Mouse (Mus musculus): ENCODE data around the gene Kcnab2. TPM values are rescaled to one million over a fixed set of nuclear protein-coding genes. Genes with fewer than 3 reads are reported as not detected.

The Kcnab2 gene
- polyA plus RNA-seq (2012; rRNA removed): 4.6 and 6.1 TPM in 2 replicates

DNA sequence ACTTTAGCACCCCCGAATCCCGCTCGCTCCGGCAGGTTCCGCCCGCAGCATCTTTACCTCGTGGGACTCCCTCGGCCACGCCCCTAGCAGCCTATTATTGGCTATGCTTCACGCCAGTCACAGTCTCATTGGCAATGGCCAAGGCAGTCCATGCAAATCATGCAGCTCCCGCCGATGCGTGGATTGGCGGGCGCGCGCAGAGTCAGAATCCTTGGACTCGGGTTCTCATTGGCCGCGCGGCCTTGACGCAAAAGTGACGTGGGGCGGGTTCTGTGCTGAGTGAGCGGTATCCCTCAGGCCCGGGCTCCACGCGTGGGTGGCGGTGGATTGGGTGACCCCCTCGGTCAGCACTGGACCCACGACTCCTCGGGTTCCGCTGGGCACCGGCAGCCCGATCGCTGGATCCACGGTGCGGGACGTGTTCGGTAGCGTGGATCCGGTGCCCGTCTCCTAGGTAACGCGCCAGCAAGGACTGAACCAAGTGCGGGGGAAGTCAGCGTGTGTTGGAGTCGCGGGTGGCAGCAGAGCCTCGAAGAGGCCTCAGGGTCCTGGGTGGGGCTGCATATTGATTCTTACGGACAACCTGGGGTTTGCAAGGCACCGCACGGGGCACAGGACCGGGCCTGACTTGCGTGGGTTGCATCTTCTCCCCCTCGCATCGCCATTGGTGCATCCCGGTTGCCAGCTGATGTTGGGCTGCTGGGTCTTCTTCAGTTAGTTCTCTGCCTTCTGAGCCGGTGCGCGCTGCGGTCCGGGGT, at the start of gene Kcnab2:
TSS of gene Kcnab2 (minus strand) at position 406 of the 758 bp plus-strand sequence.
- H3K27ac ChIP-seq (ENCODE audit: insufficient read depth, low read depth, low read length): peak within 1 kb of the TSS; percentile 63; the same call in 1 of the 2 replicates
- DNase-seq: peak; percentile 100
- under 1% methylated on average over 63 of the region's 63 CpGs for WGBS
- H3K4me3 ChIP-seq (ENCODE audit: insufficient read depth, low read depth, low read length): peak within 1 kb of the TSS; percentile 94
- no peaks in the 10 kb centered on the region for H3K27me3 ChIP-seq (replicated peaks; ENCODE audit: control insufficient read depth, insufficient read depth, low read length)
- peaks cover 7% of the 10 kb centered on the region; the same call in 1 of the 2 replicates for H3K4me1 ChIP-seq (ENCODE audit: control insufficient read depth, insufficient read depth, low read length)
- no peak for TF ChIP-seq CTCF (conservative IDR thresholded peaks at IDR 0.05; ENCODE audit: insufficient read depth, insufficient read length, low read depth, low read length)
- TF ChIP-seq POLR2A (IDR thresholded peaks at IDR 0.05; ENCODE audit: low read depth, low read length): peak; percentile 17
- H3K36me3 ChIP-seq (ENCODE audit: control insufficient read depth, insufficient read depth, low read length): no peaks in the 10 kb centered on the region

GRCm38 (mm10) chr4:152520083-152520482, 42.4 kb upstream of the Kcnab2 start:
- peak; percentile 47 for DNase-seq
- Histone ChIP-seq H3K4me3 (ENCODE audit: insufficient read depth, low read depth, low read length) (no peak overlapping the region), H3K27ac (ENCODE audit: insufficient read depth, low read depth, low read length) (no peak overlapping the region), H3K36me3 (ENCODE audit: control insufficient read depth, insufficient read depth, low read length) (no peaks in the 10 kb centered on the region), H3K27me3 (replicated peaks; ENCODE audit: control insufficient read depth, insufficient read depth, low read length) (no peaks in the 10 kb centered on the region), H3K4me1 (ENCODE audit: control insufficient read depth, insufficient read depth, low read length) (no peaks in the 10 kb centered on the region)
- 33% methylated on average over 6 of the region's 6 CpGs for WGBS
- no peak for TF ChIP-seq POLR2A (IDR thresholded peaks at IDR 0.05; ENCODE audit: low read depth, low read length)
- TF ChIP-seq CTCF (conservative IDR thresholded peaks at IDR 0.05; ENCODE audit: insufficient read depth, insufficient read length, low read depth, low read length): peak; percentile 74

DNA sequence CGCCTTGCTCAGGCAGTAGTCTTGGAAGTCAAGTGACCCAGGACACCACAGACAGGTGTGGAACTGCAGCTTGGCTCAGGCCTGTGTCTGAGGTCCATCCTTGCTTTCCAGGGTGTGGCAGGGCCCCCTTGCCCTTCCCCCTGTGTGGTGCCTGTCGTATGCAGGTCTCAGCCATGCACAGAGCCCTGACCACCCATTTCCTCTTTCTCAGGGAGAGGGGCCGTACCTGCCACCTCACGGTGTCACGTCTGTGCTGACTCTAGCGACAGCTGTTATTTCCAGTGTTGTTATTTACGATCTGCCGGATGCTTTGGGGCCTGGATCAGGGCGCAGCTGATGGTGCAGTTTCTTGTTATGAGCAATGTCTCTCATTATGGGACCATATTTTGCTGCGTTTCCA, 41.4 kb upstream of the Kcnab2 start:
- Histone ChIP-seq H3K27me3 (replicated peaks; ENCODE audit: control insufficient read depth, insufficient read depth, low read length) (no peaks in the 10 kb centered on the region), H3K27ac (ENCODE audit: insufficient read depth, low read depth, low read length) (no peak overlapping the region), H3K36me3 (ENCODE audit: control insufficient read depth, insufficient read depth, low read length) (no peaks in the 10 kb centered on the region), H3K4me3 (ENCODE audit: insufficient read depth, low read depth, low read length) (no peak overlapping the region), H3K4me1 (ENCODE audit: control insufficient read depth, insufficient read depth, low read length) (no peaks in the 10 kb centered on the region)
- no peak for DNase-seq
- WGBS: 73% methylated on average over 10 of the region's 10 CpGs
- TF ChIP-seq POLR2A (IDR thresholded peaks at IDR 0.05; ENCODE audit: low read depth, low read length): no peak
- no peak for TF ChIP-seq CTCF (conservative IDR thresholded peaks at IDR 0.05; ENCODE audit: insufficient read depth, insufficient read length, low read depth, low read length)

DNA sequence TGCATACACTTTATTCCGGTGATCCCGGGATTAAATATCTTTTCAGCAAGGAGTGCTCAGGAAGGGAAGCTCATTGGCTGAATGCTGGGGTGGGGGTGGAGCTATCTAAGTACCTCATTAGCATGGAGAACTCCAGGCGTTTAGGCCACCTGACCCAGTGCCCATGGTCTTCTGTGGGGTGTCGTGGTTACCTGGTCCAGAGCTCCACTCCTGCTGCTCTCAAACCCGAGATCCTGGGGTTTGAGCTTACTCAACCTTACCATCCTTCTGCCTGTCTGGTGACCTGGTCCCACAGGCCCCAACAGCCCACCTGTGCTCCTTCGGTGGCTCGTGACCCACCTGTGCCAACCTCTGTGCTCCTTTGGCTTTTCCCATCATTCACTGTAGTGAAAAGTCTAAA, 37.2 kb upstream of the Kcnab2 start:
- TF ChIP-seq CTCF (conservative IDR thresholded peaks at IDR 0.05; ENCODE audit: insufficient read depth, insufficient read length, low read depth, low read length) (no peak), POLR2A (IDR thresholded peaks at IDR 0.05; ENCODE audit: low read depth, low read length) (no peak)
- H3K27me3 ChIP-seq (replicated peaks; ENCODE audit: control insufficient read depth, insufficient read depth, low read length): no peaks in the 10 kb centered on the region
- no peak overlapping the region for H3K27ac ChIP-seq (ENCODE audit: insufficient read depth, low read depth, low read length)
- DNase-seq: no peak
- H3K36me3 ChIP-seq (ENCODE audit: control insufficient read depth, insufficient read depth, low read length): no peaks in the 10 kb centered on the region
- H3K4me1 ChIP-seq (ENCODE audit: control insufficient read depth, insufficient read depth, low read length): no peaks in the 10 kb centered on the region
- WGBS: 71% methylated on average over 7 of the region's 7 CpGs
- no peak overlapping the region for H3K4me3 ChIP-seq (ENCODE audit: insufficient read depth, low read depth, low read length)

DNA sequence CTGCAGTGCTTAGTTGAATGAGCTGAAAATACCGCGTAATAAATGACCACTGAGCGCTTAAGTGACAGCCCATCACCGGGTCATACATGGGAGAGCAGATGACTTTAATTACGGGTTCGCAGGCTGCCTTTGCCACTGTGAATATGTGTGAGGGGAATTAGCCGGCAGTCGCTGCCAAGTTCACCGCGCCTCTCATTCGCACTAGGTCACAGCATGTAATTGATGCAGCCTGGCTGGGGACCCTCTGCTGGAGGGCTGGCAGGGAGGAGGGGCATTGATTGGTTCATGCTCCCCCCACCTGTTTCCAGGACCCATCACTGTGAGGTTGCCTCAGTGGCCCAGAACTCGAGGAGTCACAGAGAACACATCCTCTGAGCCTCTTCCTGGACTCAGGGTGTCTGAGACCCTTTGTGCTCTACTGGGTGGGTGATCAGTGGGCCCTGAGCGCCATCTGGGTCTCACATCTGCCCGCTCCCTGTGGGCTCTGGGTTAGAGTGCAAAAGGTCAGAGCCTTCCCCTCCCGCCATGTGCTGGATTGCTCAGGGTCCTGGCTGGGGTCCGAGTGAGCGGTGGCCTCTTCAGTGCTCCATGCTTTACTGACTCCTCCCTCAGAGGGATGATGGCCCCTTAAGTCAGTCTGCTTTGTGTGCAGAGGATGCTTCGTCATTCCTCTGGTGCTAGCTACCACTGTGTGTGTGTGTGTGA, 34.7 kb upstream of the Kcnab2 start:
- DNase-seq: no peak
- no peak overlapping the region for H3K4me3 ChIP-seq (ENCODE audit: insufficient read depth, low read depth, low read length)
- no peaks in the 10 kb centered on the region for H3K27me3 ChIP-seq (replicated peaks; ENCODE audit: control insufficient read depth, insufficient read depth, low read length)
- WGBS: 42% methylated on average over 18 of the region's 18 CpGs
- no peaks in the 10 kb centered on the region for H3K4me1 ChIP-seq (ENCODE audit: control insufficient read depth, insufficient read depth, low read length)
- TF ChIP-seq CTCF (conservative IDR thresholded peaks at IDR 0.05; ENCODE audit: insufficient read depth, insufficient read length, low read depth, low read length) (no peak), POLR2A (IDR thresholded peaks at IDR 0.05; ENCODE audit: low read depth, low read length) (no peak)
- no peak overlapping the region for H3K27ac ChIP-seq (ENCODE audit: insufficient read depth, low read depth, low read length)
- H3K36me3 ChIP-seq (ENCODE audit: control insufficient read depth, insufficient read depth, low read length): no peaks in the 10 kb centered on the region

DNA sequence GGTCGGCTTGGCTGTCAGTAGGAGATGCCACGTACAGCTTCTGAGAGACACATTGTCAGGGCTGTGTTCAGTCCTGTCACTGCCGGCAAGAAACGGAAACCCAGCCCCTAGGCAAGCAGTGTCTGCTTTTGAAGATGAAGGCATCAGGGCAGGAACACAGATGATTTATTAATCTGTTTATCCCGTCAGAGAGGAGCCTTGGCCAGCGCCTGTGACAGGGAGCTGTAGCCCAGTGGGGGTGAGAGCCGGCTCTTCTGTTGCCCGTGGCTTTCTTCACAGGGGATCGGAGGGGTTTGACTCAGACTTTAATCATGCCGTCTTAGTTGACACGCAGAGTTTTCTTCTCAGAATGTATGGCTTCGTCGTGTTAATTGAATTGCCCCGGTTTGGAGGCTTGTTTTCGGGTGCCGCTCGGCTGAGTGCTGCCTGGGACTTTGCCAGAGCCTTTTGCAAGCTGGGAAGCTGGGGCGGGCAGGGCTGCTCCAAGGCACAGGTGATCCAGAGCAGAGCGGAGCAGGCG, 16.7 kb upstream of the Kcnab2 start:
- no peaks in the 10 kb centered on the region for H3K27me3 ChIP-seq (replicated peaks; ENCODE audit: control insufficient read depth, insufficient read depth, low read length)
- no peak overlapping the region for H3K4me3 ChIP-seq (ENCODE audit: insufficient read depth, low read depth, low read length)
- DNase-seq: peak; percentile 54
- H3K36me3 ChIP-seq (ENCODE audit: control insufficient read depth, insufficient read depth, low read length): no peaks in the 10 kb centered on the region
- TF ChIP-seq CTCF (conservative IDR thresholded peaks at IDR 0.05; ENCODE audit: insufficient read depth, insufficient read length, low read depth, low read length): no peak
- TF ChIP-seq POLR2A (IDR thresholded peaks at IDR 0.05; ENCODE audit: low read depth, low read length): no peak
- H3K27ac ChIP-seq (ENCODE audit: insufficient read depth, low read depth, low read length): no peak overlapping the region
- no peaks in the 10 kb centered on the region for H3K4me1 ChIP-seq (ENCODE audit: control insufficient read depth, insufficient read depth, low read length)
- WGBS: 48% methylated on average over 20 of the region's 20 CpGs

All from kidney, adult 2 months (tissue).